In genomic region chr19:44146568-44146879, GRCm38 (mm10) we compare ENCODE assay signal across 7 mouse cellular contexts. TPM values are rescaled to one million over a fixed set of nuclear protein-coding genes. Genes with fewer than 3 reads are reported as not detected.
DNase-seq lines count a peak whose midpoint lies in the region; ATAC-seq and TF ChIP-seq lines count a peak whose summit lies in the region.

No protein-coding gene starts in this region.

- H3K9ac ChIP-seq in lung, embryonic 16.5 days (ENCODE audit: low read length), result peak overlapping the region; percentile 80
- no peak overlapping the region for H3K9ac ChIP-seq in limb, embryonic 11.5 days (ENCODE audit: low read length)

- peak; percentile 44 for ATAC-seq in lung, embryonic 16.5 days (ENCODE audit: low read depth)
- 0 out of 2 replicates have a peak, but pooled peaks have one; percentile 39 for ATAC-seq in limb, embryonic 11.5 days (ENCODE audit: insufficient number of reproducible peaks, low FRiP score, low TSS enrichment, low read depth)

- no peak for TF ChIP-seq CTCF in olfactory bulb, adult 2 months (IDR thresholded peaks at IDR 0.05; ENCODE audit: insufficient read depth, low read depth, low read length)

- WGBS in lung, embryonic 16.5 days, result 57% methylated on average over 9 of the region's 9 CpGs
- 64% methylated on average over 9 of the region's 9 CpGs for WGBS in forebrain, embryonic 10.5 days
- WGBS in limb, embryonic 11.5 days, result 64% methylated on average over 9 of the region's 9 CpGs
- WGBS in olfactory bulb, adult 2 months, result 54% methylated on average over 9 of the region's 9 CpGs

- H3K4me2 ChIP-seq in lung, embryonic 16.5 days (ENCODE audit: low read depth, low read length), result peak overlapping the region; percentile 65
- peak overlapping the region; percentile 49 for H3K4me2 ChIP-seq in limb, embryonic 11.5 days (ENCODE audit: low read depth, severe bottlenecking)

- TF ChIP-seq POLR2A in olfactory bulb, adult 2 months (IDR thresholded peaks at IDR 0.05; ENCODE audit: insufficient read depth, low read depth, low read length), result no peak; the same call in 1 of the 2 replicates

- H3K4me1 ChIP-seq in lung, embryonic 16.5 days (replicated peaks; ENCODE audit: control insufficient read depth, insufficient read depth, low read length), result peaks cover 8% of the 10 kb centered on the region
- H3K4me1 ChIP-seq in forebrain, embryonic 10.5 days, result peaks cover 19% of the 10 kb centered on the region
- H3K4me1 ChIP-seq in limb, embryonic 11.5 days (ENCODE audit: control insufficient read depth, insufficient read depth, low read length), result peaks cover 3% of the 10 kb centered on the region; the same call in 1 of the 2 replicates
- H3K4me1 ChIP-seq in olfactory bulb, adult 2 months (ENCODE audit: control insufficient read depth, insufficient read depth, low read length), result peaks cover 9% of the 10 kb centered on the region; the same call in 1 of the 2 replicates

- DNase-seq in lung, postnatal 14 days, result no peak
- DNase-seq in forebrain, embryonic 10.5 days (ENCODE audit: extremely low spot score, low spot score), result no peak
- no peak for DNase-seq in limb, embryonic 11.5 days (ENCODE audit: low spot score)
- DNase-seq in thymus, adult 18-20 months, result no peak
- no peak for DNase-seq in urinary bladder, adult 18-20 months (ENCODE audit: low spot score in 2 of 2)

- H3K27ac ChIP-seq in lung, embryonic 16.5 days (ENCODE audit: low read length), result no peak overlapping the region
- H3K27ac ChIP-seq in forebrain, embryonic 10.5 days, result peak overlapping the region; percentile 89
- H3K27ac ChIP-seq in limb, embryonic 11.5 days (replicated peaks; ENCODE audit: low read depth, low read length), result no peak overlapping the region
- peak overlapping the region; percentile 14; the same call in 1 of the 2 replicates for H3K27ac ChIP-seq in olfactory bulb, adult 2 months (ENCODE audit: insufficient read depth, low read depth, low read length)

- no peaks in the 10 kb centered on the region for H3K9me3 ChIP-seq in lung, embryonic 16.5 days (ENCODE audit: control insufficient read depth, low read length)
- no peaks in the 10 kb centered on the region for H3K9me3 ChIP-seq in forebrain, embryonic 10.5 days
- no peaks in the 10 kb centered on the region for H3K9me3 ChIP-seq in limb, embryonic 11.5 days (ENCODE audit: control insufficient read depth, low read length)

- no peaks in the 10 kb centered on the region for H3K27me3 ChIP-seq in lung, embryonic 16.5 days (ENCODE audit: control insufficient read depth, insufficient read depth, low read depth, low read length)
- H3K27me3 ChIP-seq in forebrain, embryonic 10.5 days (ENCODE audit: poor library complexity, severe bottlenecking), result peaks cover 8% of the 10 kb centered on the region
- no peaks in the 10 kb centered on the region for H3K27me3 ChIP-seq in limb, embryonic 11.5 days (ENCODE audit: control insufficient read depth, insufficient read depth, low read length)

- H3K4me3 ChIP-seq in lung, embryonic 16.5 days (ENCODE audit: low read length), result peak overlapping the region; percentile 79
- H3K4me3 ChIP-seq in forebrain, embryonic 10.5 days, result peak overlapping the region; percentile 84
- peak overlapping the region; percentile 57 for H3K4me3 ChIP-seq in limb, embryonic 11.5 days (ENCODE audit: low read depth, low read length)
- peak overlapping the region; percentile 57 for H3K4me3 ChIP-seq in olfactory bulb, adult 2 months (ENCODE audit: insufficient read depth, low read depth, low read length)

- H3K36me3 ChIP-seq in lung, embryonic 16.5 days (ENCODE audit: control insufficient read depth, insufficient read depth, low read length), result peaks cover 13% of the 10 kb centered on the region
- peaks cover 33% of the 10 kb centered on the region for H3K36me3 ChIP-seq in forebrain, embryonic 10.5 days (replicated peaks)
- H3K36me3 ChIP-seq in limb, embryonic 11.5 days (ENCODE audit: control insufficient read depth, insufficient read depth, low read length), result peaks cover 4% of the 10 kb centered on the region; the same call in 1 of the 2 replicates

RNA-seq across cellular contexts. Expression of gene Bloc1s2, which starts 0.3 kb away (rescaled TPM):
- 69.2 and 74.4 TPM in 2 replicates for polyA plus RNA-seq in lung, embryonic 16.5 days (2015; fragmentation: Nextera tagmentation; extraction: Ambion mirVana)
- polyA plus RNA-seq in forebrain, embryonic 10.5 days (2016; fragmentation: Nextera tagmentation; extraction: Ambion mirVana), result 101 and 102 TPM in 2 replicates
- polyA plus RNA-seq in limb, embryonic 11.5 days (2014; fragmentation: Nextera tagmentation; extraction: Ambion mirVana), result 110 and 112 TPM in 2 replicates
- not detected in 2 replicates for polyA plus RNA-seq in olfactory bulb, adult 2 months (2012; ENCODE audit: insufficient read depth, insufficient read length, low replicate concordance, missing spikeins)

RNA-seq across cellular contexts. Expression of gene Cwf19l1, which starts 10.8 kb away (rescaled TPM):
- 31.8 and 35.3 TPM in 2 replicates for polyA plus RNA-seq in lung, embryonic 16.5 days (2015; fragmentation: Nextera tagmentation; extraction: Ambion mirVana)
- 44.1 and 44.3 TPM in 2 replicates for polyA plus RNA-seq in forebrain, embryonic 10.5 days (2016; fragmentation: Nextera tagmentation; extraction: Ambion mirVana)
- 40.4 and 40.7 TPM in 2 replicates for polyA plus RNA-seq in limb, embryonic 11.5 days (2014; fragmentation: Nextera tagmentation; extraction: Ambion mirVana)
- not detected in 2 replicates for polyA plus RNA-seq in olfactory bulb, adult 2 months (2012; ENCODE audit: insufficient read depth, insufficient read length, low replicate concordance, missing spikeins)

RNA-seq across cellular contexts. Expression of gene Chuk, which starts 39.2 kb away (rescaled TPM):
- 40.1 and 40.2 TPM in 2 replicates for polyA plus RNA-seq in lung, embryonic 16.5 days (2015; fragmentation: Nextera tagmentation; extraction: Ambion mirVana)
- polyA plus RNA-seq in forebrain, embryonic 10.5 days (2016; fragmentation: Nextera tagmentation; extraction: Ambion mirVana), result 45.4 and 48.6 TPM in 2 replicates
- 44.3 and 47.9 TPM in 2 replicates for polyA plus RNA-seq in limb, embryonic 11.5 days (2014; fragmentation: Nextera tagmentation; extraction: Ambion mirVana)
- polyA plus RNA-seq in olfactory bulb, adult 2 months (2012; ENCODE audit: insufficient read depth, insufficient read length, low replicate concordance, missing spikeins), result not detected in 2 replicates

RNA-seq across cellular contexts. Expression of gene Pkd2l1, which starts 45.7 kb away (rescaled TPM):
- polyA plus RNA-seq in lung, embryonic 16.5 days (2015; fragmentation: Nextera tagmentation; extraction: Ambion mirVana), result 0.06 TPM in 1 of 2 replicates, not detected in the other
- 0.14 and 0.16 TPM in 2 replicates for polyA plus RNA-seq in forebrain, embryonic 10.5 days (2016; fragmentation: Nextera tagmentation; extraction: Ambion mirVana)
- not detected in 2 replicates for polyA plus RNA-seq in limb, embryonic 11.5 days (2014; fragmentation: Nextera tagmentation; extraction: Ambion mirVana)
- not detected in 2 replicates for polyA plus RNA-seq in olfactory bulb, adult 2 months (2012; ENCODE audit: insufficient read depth, insufficient read length, low replicate concordance, missing spikeins)

RNA-seq across cellular contexts. Expression of gene Scd3, which starts 56.5 kb away (rescaled TPM):
- polyA plus RNA-seq in lung, embryonic 16.5 days (2015; fragmentation: Nextera tagmentation; extraction: Ambion mirVana), result 0.48 and 0.91 TPM in 2 replicates
- polyA plus RNA-seq in forebrain, embryonic 10.5 days (2016; fragmentation: Nextera tagmentation; extraction: Ambion mirVana), result 0.22 and 0.59 TPM in 2 replicates
- polyA plus RNA-seq in limb, embryonic 11.5 days (2014; fragmentation: Nextera tagmentation; extraction: Ambion mirVana), result 0.40 TPM in 1 of 2 replicates, not detected in the other
- polyA plus RNA-seq in olfactory bulb, adult 2 months (2012; ENCODE audit: insufficient read depth, insufficient read length, low replicate concordance, missing spikeins), result not detected in 2 replicates

Comparison
In these comparisons a context has a peak if more than half of its experiments do, and no peak if none do; other contexts are left out.
1. H3K27ac ChIP-seq: peak in forebrain, embryonic 10.5 days (single experiment) and olfactory bulb, adult 2 months (single experiment); none in lung, embryonic 16.5 days (single experiment) and limb, embryonic 11.5 days (single experiment).
2. RNA of gene Bloc1s2, which starts 0.3 kb away (polyA plus RNA-seq): 110 to 112 TPM in limb, embryonic 11.5 days, 101 to 102 TPM in forebrain, embryonic 10.5 days and 69.2 to 74.4 TPM in lung, embryonic 16.5 days; not detected in olfactory bulb, adult 2 months; every median in the first group is over 10 times any median in the second.
3. RNA of gene Cwf19l1, which starts 10.8 kb away (polyA plus RNA-seq): 44.1 to 44.3 TPM in forebrain, embryonic 10.5 days, 40.4 to 40.7 TPM in limb, embryonic 11.5 days and 31.8 to 35.3 TPM in lung, embryonic 16.5 days; not detected in olfactory bulb, adult 2 months; every median in the first group is over 10 times any median in the second.
4. Peak in every context shown above with its lines, with median percentiles within 50 percentile points of each other: H3K4me3 ChIP-seq.